Mouse (Mus musculus): ENCODE data around the gene Lancl2.

Gene Lancl2

GRCm38 (mm10) chr6:57702376-57702742, at the start of gene Lancl2:
TSS of gene Lancl2 (plus strand) at chr6:57702540.
- DNase-seq = peak; percentile 39

GRCm38 (mm10) chr6:57661295-57661694, 41.0 kb upstream of the Lancl2 start:
- no peak for DNase-seq

- no peak for DNase-seq
Measured at GRCm38 (mm10) chr6:57684156-57684555, 18.2 kb upstream of the Lancl2 start.

GRCm38 (mm10) chr6:57691467-57692261, 10.7 kb upstream of the Lancl2 start, which contains the start of gene Pyurf:
TSS of gene Pyurf (minus strand) at chr6:57692078.
- DNase-seq = peak; percentile 95

- DNase-seq = no peak
Measured at GRCm38 (mm10) chr6:57693116-57693515, 9.2 kb upstream of the Lancl2 start.

- no peak for DNase-seq
Measured at GRCm38 (mm10) chr6:57701686-57702085, 654 bp upstream of the Lancl2 start.

- DNase-seq = peak; percentile 97
Measured at GRCm38 (mm10) chr6:57702743-57703499, 581 bp downstream of the Lancl2 start.

GRCm38 (mm10) chr6:57703703-57704102, 1.4 kb downstream of the Lancl2 start:
- peak; percentile 21 for DNase-seq

GRCm38 (mm10) chr6:57706721-57707120, 4.4 kb downstream of the Lancl2 start:
- no peak for DNase-seq

- DNase-seq = no peak
Measured at GRCm38 (mm10) chr6:57711726-57712125, 9.4 kb downstream of the Lancl2 start.

GRCm38 (mm10) chr6:57721347-57721746, 19.0 kb downstream of the Lancl2 start:
- DNase-seq = no peak

GRCm38 (mm10) chr6:57742749-57743148, 40.4 kb downstream of the Lancl2 start:
- DNase-seq = no peak

GRCm38 (mm10) chr6:57743333-57743732, 41.0 kb downstream of the Lancl2 start:
- DNase-seq = peak; percentile 6

GRCm38 (mm10) chr6:57744123-57744522, 41.8 kb downstream of the Lancl2 start:
- no peak for DNase-seq

GRCm38 (mm10) chr6:57744974-57745747, 42.8 kb downstream of the Lancl2 start:
- no peak for DNase-seq

- no peak for DNase-seq
Measured at GRCm38 (mm10) chr6:57745748-57746129, 43.4 kb downstream of the Lancl2 start.

GRCm38 (mm10) chr6:57753962-57754759, 51.8 kb downstream of the Lancl2 start:
- no peak for DNase-seq

GRCm38 (mm10) chr6:57763054-57763453, 60.7 kb downstream of the Lancl2 start:
- no peak for DNase-seq

GRCm38 (mm10) chr6:57765095-57765878, 62.9 kb downstream of the Lancl2 start:
- DNase-seq = peak; percentile 11

- no peak for DNase-seq
Measured at GRCm38 (mm10) chr6:57766287-57766686, 63.9 kb downstream of the Lancl2 start.

- DNase-seq = no peak
Measured at GRCm38 (mm10) chr6:57767112-57767868, 65.0 kb downstream of the Lancl2 start.

All from kidney, adult 9 months (tissue).